Mouse (Mus musculus) cerebellum, adult 2 months (tissue): Measurements from ENCODE around the gene Fat1.

Experiments used
- CTCF ChIP-seq: fragments of 200-500 bp; IDR thresholded peaks from 2 replicates; pipeline ENCODE4 v1.5.1; 2011; ENCODE audit warnings: low read depth, mild to moderate bottlenecking, control low read depth, low read length, moderate library complexity, borderline replicate concordance; ENCODE audit not compliant: insufficient read depth
- POLR2A ChIP-seq: fragments of 200-500 bp; IDR thresholded peaks from 2 replicates; pipeline ENCODE4 v1.6.1; 2011; ENCODE audit warnings: low read length, control low read depth, borderline replicate concordance; ENCODE audit not compliant: insufficient read depth

- TF ChIP-seq CTCF (no peak), POLR2A (no peak)
Measured at GRCm38 (mm10) chr8:44932546-44933342, 2.5 kb upstream of the Fat1 start.
